Mouse (Mus musculus) hematopoietic stem cell, adult 5-6 weeks (primary cell): ENCODE results near the gene Optc. TPM values are rescaled to one million over a fixed set of nuclear protein-coding genes. Genes with fewer than 3 reads are reported as not detected.
A peak's percentile ranks its signal among the peaks of the same experiment; 100 is the strongest.

Experiments used
- ATAC-seq, 2 experiments: fragments of 125-278 bp in 1 of 2; replicated peaks in 1 of 2; 2 replicates each; pipeline ENCODE4 v1.8.0; 2016 to 2017; ENCODE audit warnings: inconsistent platforms in 2 of 2, mild to moderate bottlenecking in 2 of 2, moderate number of reproducible peaks in 2 of 2, low read depth in 1 of 2, moderate TSS enrichment in 1 of 2; ENCODE audit not compliant: low FRiP score in 2 of 2, poor library complexity in 2 of 2, severe bottlenecking in 2 of 2, insufficient read depth in 1 of 2, low TSS enrichment in 1 of 2
- total RNA-seq: library from RNA; stranded (forward); fragments of 172-1452, 232-1000 nt; gene quantifications from 2 replicates; pipeline ENCODE4 v1.2.3, GENCODE M21; 2017

The Optc gene
- total RNA-seq: 1.1 TPM in 1 of 2 replicates, not detected in the other

GRCm38 (mm10) chr1:133907949-133908658 lies at the start of gene Optc:
Optc (minus strand) TSS chr1:133907999.
- peak in 1 of 2 experiments; percentile 24; a peak in 2 of 4 replicates for ATAC-seq

DNA sequence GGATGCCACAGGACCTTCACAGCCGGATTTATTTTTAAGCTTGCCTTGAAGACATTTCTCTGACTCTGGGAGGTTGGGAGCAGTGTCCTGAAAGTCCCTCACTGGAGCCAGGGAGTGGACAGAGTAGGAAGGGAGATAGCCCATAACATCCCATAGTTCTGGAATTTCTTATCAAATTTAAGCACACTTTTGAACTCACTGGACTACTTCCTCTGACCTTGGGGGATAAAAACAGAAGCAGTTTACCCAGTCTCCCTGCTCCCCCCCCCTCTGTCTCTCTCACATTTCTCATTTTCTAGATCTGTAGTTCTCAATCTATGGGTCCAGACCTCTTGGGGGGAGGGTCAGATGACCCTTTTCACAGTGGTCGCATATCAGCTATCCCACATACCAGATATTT lies 46.2 kb upstream of the Optc start:
- no peak for ATAC-seq

DNA sequence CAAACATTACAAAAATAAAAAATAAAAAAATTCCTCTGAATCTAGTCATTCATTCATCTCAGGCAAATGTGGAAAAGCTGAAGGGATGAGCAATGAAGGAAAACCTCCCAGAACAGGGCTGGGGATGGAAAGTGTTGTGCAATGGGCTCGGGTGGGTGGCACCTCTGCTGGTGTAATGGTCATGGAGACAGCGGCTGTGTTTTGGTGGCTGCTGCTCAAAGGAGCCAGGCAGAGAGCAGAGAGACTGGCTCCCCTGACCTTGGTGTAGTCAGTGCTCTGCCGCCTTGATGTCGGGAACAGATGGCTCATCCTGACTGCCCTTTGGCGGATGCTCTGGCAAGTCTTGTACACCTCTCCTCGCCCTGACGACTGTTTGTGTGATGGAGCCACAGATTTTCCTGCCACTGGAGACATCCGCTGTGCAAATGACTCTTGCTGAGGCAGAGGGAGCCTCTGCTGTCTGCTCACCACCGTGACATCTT lies 45.5 kb upstream of the Optc start:
- ATAC-seq: no peak

DNA sequence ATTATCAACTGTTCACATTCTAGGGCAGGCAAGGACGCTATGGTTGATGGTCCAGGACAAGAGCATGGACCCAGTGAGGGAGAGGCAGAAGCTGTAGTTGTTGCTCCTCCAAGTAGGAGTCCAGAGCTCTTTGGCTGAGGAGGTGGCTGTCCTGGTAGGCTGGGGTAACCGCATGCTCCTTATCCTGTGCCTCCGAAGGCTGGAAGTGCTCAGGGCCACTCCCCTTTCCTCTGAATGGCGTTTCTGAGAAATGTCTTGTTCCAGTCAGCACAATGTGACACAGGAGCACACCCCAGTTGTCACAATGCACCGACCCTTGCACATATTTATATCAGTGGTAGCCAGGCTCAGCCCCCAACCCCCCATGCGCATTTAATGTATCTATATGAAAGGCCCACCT lies 43.8 kb upstream of the Optc start:
- 0 out of 4 replicates have a peak, but pooled peaks of 1 of the 2 experiments have one; percentile 32 for ATAC-seq

DNA sequence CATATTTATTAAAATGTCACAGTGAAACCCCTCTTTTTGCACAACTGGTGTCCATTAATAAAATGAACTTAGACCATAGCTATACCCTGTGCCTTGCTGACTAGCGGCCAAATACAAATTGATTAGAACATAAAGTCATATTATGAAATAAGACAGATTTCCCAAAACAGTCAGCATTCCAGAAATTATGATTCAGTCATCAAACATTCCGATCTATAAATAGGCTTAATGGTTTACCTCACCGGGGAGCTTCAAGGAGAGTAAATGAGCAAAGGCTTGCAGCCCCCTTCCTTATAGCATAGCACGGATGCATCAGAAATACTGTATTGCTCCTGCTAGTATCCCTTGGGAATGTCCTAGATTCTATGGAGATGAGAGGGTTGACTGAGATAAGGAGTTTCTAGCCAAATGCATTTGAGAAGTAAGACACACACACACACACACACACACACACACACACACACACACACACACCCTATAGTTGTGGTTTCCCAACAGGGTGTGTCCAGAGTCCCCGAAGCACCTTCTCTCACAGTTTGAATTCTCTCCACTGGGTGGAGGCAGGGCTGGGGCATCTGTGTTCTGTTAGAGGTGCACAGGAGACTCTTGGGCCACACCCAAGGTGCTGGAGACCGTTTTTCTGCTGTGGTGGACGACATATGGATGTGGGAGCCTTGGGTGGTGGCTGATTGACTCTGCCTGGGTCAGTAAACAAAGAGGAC lies 42.4 kb upstream of the Optc start:
- ATAC-seq: peak in 1 of 2 experiments; percentile 32; a peak in 1 of 4 replicates

DNA sequence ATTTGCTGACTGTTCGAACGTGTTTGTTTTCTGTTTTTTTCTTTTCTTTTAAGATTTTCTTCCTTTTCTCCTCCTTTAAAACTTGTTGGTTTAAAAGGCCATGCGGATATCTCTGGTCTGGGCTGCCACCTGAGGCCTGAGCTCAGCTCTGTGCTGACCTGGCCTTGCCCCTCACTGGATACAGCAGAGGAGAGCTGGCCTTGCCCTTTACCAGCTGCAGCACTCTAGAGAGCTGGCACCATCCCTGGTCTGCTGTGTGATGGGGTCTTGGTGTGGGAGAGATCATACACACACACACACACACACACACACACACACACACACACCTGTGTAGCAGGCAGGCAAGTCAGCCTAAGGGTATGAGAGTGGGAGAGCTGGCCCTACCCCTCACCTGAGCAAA lies 37.3 kb upstream of the Optc start:
- no peak for ATAC-seq

DNA sequence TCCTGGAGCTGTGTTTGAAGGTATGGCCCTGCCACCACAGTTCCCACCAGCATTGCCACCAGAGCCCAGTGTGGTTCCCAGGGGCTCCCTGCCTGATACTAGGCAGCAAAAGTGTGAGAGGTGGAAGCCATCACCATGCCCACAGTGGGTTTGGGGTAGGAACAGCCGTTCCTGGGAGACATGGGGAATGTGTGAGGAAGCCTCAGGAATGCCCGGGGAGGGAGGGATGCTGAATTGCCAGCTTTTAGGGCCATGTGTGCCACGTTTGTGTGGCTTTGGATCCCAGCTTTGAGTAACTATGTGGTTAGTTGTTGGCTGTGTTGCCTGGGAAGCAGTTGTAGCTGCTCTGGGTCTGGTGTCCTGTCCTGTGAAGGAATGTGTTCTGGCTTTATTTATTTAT lies 34.1 kb upstream of the Optc start:
- no peak for ATAC-seq

- ATAC-seq: no peak
Measured at GRCm38 (mm10) chr1:133941158-133941860, 33.5 kb upstream of the Optc start.

- no peak for ATAC-seq
Measured at GRCm38 (mm10) chr1:133940481-133941092, 32.8 kb upstream of the Optc start.

DNA sequence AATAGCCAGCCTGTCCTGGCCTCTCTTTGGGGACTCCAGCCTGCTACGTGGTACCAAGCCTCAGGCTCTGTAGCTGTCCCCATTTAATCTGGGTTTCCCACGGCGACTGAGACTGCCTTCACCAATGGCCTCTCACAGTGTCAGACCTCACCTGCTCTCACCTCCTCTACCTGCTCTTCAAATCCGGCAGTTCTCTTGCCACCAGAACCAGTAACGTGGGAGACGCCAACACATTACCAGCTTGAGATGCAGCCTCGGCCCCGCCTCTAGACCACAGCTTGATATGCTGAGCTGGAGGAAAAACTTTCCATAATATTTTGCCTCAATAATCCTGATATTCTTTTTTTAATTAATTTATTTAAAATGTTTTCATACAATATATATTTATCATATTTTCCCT lies 31.9 kb upstream of the Optc start:
- ATAC-seq: no peak

GRCm38 (mm10) chr1:133936169-133936568 lies 28.4 kb upstream of the Optc start:
- no peak for ATAC-seq

DNA sequence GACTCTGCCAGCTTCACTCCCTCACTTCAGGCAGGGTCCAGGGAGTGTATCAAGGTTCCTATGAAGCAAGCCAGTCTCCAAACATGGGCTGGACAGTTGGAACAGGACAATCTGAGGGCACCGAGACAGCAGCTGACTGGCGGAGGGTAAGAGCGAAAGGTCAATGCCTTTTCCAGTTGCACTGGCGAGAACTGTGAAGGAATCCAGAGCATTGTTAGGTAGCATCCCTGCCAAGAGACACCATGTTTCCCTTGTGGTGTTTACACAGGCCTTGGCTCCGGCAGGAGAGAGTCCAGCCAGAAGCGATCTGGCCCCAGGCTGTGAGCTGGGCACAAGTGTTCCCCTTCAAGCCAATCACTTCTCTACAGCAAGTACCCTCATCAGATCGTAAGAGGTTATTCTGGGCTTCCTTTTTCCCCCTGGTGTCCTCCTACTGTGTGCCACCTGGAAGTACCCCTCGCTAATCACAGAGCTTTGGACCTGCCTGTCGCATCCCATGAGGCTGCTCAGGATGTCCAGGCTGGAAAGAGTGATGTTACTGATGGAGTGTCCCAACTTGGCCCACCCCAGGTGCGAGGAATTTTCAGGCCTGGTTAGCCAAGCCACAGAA lies 26.7 kb upstream of the Optc start:
- ATAC-seq: no peak

DNA sequence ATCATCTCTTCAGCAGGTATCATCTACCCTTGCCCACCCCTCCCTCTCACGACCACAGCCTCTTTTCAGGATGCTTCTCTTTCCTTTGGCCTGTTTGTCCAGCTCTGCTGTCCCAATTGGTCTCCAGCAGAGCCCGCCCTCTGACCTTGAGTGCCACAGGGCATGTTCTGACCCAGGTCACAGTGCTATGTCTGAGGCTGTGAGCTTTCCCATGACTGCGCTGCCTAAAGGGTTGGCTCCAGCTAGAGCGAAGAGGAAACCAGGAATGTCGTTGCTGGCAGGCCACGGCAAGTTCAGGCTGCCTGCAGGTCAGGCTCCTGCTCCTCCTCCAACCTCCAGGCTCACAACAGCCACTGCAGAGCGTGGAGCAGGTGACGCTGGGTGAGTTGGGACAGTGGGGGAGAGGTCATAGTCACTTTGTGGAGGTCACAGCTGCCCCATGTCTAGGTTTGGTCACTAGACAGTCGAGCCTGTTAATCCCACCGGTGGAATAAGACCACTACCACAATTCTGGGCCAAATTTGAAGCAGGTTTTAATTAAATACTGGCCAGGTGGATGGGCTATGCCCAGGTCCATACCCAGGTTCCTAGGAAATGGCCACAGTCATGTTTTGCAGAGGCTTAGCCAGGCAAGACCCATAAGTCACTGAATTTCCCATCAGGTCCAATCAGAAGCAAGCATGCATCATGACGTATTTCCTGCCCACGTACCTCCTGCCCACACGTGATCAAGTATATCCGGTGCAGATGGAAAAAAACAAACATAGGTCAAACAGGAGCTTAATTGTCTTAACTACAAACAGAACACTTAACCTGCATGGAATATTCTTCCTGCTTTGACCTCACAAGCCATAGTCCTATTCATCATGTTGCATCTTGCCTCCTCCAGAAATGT lies 25.7 kb upstream of the Optc start:
- ATAC-seq: no peak

DNA sequence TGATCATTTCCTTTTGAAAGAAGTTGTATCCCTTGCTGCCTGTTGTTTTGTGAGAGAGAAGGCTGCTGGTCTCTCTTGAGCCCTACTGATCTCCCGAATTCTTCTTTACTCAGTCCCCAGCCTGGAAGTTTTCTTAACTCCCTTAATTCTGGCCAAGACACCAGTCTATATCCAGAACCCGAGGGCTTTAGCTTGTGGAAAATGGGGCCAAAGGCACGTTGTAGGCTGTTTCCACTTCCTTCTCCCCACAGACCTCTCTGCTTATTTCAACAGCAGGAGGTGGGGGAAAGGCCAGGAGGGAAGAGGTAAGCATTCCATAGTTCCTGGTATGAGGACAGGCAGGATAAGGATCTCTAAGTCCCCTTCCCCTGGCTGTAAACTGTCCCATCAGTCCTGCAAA lies 22.2 kb upstream of the Optc start:
- no peak for ATAC-seq

- no peak for ATAC-seq
Measured at GRCm38 (mm10) chr1:133925223-133925622, 17.4 kb upstream of the Optc start.

- ATAC-seq: peak; percentile 60 to 62; a peak in 2 of 4 replicates
Measured at GRCm38 (mm10) chr1:133924141-133924875, 16.5 kb upstream of the Optc start.
